Mouse (Mus musculus): ENCODE measurements at regions not wholly inside any gene's neighbourhood (a gene's known extent, or its start where the extent isn't known, plus 50 kb on each side); places are given as distances from the start of the nearest gene placed in this dataset.

GRCm38 (mm10) chr8:57705957-57706356, 53.1 kb upstream of the Galnt7 start:
- DNase-seq = no peak

- DNase-seq = no peak
Measured at GRCm38 (mm10) chr8:57704161-57704560, 51.3 kb upstream of the Galnt7 start.

GRCm38 (mm10) chr8:57702407-57703113, 49.7 kb upstream of the Galnt7 start:
- DNase-seq = peak; percentile 42

All from adrenal gland, postnatal 10 days (tissue).